Mouse (Mus musculus): Measurements from ENCODE around the gene Lgals12. TPM values are rescaled to one million over a fixed set of nuclear protein-coding genes. Genes with fewer than 3 reads are reported as not detected.

Gene Lgals12
- polyA plus RNA-seq, 1 experiment, result 0.31 TPM

DNA sequence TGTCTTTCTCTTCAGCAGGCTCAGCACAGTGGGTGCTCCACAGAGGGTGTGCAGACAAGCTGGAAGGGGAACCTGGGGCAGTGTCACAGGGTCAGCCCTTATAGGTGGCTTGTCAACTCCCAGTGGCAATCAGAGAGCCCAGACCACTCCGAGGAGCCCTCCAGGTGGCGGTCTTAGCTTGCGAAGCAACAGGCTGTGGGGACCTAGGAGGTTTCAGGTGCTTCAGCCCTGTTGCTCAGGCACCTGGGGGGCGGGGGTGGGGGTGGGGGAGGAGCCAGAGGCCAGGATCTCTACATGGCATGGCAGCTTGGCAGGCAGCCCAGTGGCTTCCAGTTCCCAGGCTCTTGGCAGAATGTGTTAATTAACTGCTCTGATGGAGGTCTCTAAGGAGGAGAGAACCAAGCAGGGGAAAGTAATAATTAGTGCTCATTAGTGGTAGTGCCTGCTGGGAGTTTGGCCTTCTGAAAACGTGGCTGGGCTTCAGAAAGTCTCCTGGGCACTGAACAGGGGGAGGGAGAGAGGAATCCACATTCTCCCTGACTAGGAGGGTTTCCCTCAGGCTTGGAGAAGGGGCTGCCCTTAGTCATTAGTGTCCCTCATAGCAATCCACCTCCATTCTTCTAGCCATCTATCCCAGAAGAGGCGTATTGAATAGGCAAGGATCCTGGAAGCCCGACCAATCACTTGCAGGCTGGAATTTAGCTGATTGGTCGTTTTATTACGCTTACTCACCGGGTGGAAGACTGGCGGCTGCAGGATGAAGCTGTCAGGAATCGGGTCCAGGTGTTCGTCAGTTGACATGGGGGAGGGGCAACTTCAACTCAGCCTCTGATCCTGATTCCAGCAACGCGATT is 836 bp downstream of the Lgals12 start:
- Histone ChIP-seq H3K4me2 (ENCODE audit: low read depth) (peak overlapping the region; percentile 61), H3K36me3 (ENCODE audit: control insufficient read depth, insufficient read depth) (no peaks in the 10 kb centered on the region), H3ac (ENCODE audit: control insufficient read depth, insufficient read length) (no peak overlapping the region), H3K27me3 (ENCODE audit: control insufficient read depth, insufficient read depth, insufficient read length) (no peaks in the 10 kb centered on the region), H3K4me3 (no peak overlapping the region), H3K79me2 (ENCODE audit: control insufficient read depth, insufficient read depth) (no peaks in the 10 kb centered on the region)
- TF ChIP-seq TCF3 (IDR thresholded peaks at IDR 0.05; ENCODE audit: insufficient read length, low read depth) (no peak), MYOD1 (IDR thresholded peaks at IDR 0.05; ENCODE audit: control insufficient read depth in 1 of 3, insufficient read length in 2 of 3, low read depth in 2 of 3) (peak in 1 of 3 experiments; percentile 21)

DNA sequence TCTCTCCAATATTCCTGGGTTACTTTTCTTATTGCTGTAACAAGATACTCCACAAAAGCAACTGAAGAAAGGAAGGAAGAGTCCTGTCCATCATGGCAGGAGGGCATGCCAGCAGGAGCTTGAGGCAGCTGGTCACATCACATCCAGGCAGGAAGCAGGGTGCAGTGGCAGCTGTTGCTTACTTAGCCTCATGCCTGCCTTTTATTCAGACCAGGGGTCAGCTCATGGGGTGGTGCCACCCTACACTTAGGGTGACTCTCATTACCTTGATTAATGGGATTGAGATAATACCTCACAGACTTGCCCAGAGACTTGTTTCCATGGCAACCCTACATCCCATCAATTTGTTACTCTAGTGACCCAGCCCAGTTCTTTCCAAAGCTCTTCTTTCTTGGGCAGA is 2.0 kb downstream of the Lgals12 start:
- H3K4me2 ChIP-seq (ENCODE audit: low read depth), result no peak overlapping the region
- peak; percentile 74 to 93 (median 77) for TF ChIP-seq MYOG (IDR thresholded peaks at IDR 0.05; ENCODE audit: control insufficient read depth in 1 of 3, insufficient read depth in 1 of 3, insufficient read length in 2 of 3, low read depth in 2 of 3)
- TF ChIP-seq E2F4 (IDR thresholded peaks at IDR 0.05; ENCODE audit: insufficient read depth), result no peak
- TF ChIP-seq CEBPB (IDR thresholded peaks at IDR 0.05; ENCODE audit: insufficient read depth, poor library complexity, severe bottlenecking), result no peak
- TF ChIP-seq TCF3 (IDR thresholded peaks at IDR 0.05; ENCODE audit: insufficient read length, low read depth), result peak; percentile 65
- peak; percentile 51 to 98 (median 70) for TF ChIP-seq MYOD1 (IDR thresholded peaks at IDR 0.05; ENCODE audit: control insufficient read depth in 1 of 3, insufficient read length in 2 of 3, low read depth in 2 of 3)
- no peak for TF ChIP-seq USF1 (IDR thresholded peaks at IDR 0.05; ENCODE audit: low read depth)
- no peaks in the 10 kb centered on the region for H3K27me3 ChIP-seq (ENCODE audit: control insufficient read depth, insufficient read depth, insufficient read length)
- no peak overlapping the region for H3K4me3 ChIP-seq
- no peaks in the 10 kb centered on the region for H3K79me2 ChIP-seq (ENCODE audit: control insufficient read depth, insufficient read depth)
- H3K36me3 ChIP-seq (ENCODE audit: control insufficient read depth, insufficient read depth), result no peaks in the 10 kb centered on the region
- H3ac ChIP-seq (ENCODE audit: control insufficient read depth, insufficient read length), result no peak overlapping the region

- TF ChIP-seq MYOG (IDR thresholded peaks at IDR 0.05; ENCODE audit: control insufficient read depth in 1 of 3, insufficient read depth in 1 of 3, insufficient read length in 2 of 3, low read depth in 2 of 3) (no peak), TCF12 (IDR thresholded peaks at IDR 0.05; ENCODE audit: insufficient read depth, poor library complexity, severe bottlenecking) (no peak), MYOD1 (IDR thresholded peaks at IDR 0.05; ENCODE audit: control insufficient read depth in 1 of 3, insufficient read length in 2 of 3, low read depth in 2 of 3) (no peak), SRF (IDR thresholded peaks at IDR 0.05; ENCODE audit: control insufficient read depth, insufficient read length, low read depth) (no peak), TCF3 (IDR thresholded peaks at IDR 0.05; ENCODE audit: insufficient read length, low read depth) (no peak), E2F4 (IDR thresholded peaks at IDR 0.05; ENCODE audit: insufficient read depth) (no peak), MAX (IDR thresholded peaks at IDR 0.05; ENCODE audit: low read depth) (no peak), CEBPB (IDR thresholded peaks at IDR 0.05; ENCODE audit: insufficient read depth, poor library complexity, severe bottlenecking) (no peak), REST (IDR thresholded peaks at IDR 0.05; ENCODE audit: insufficient read depth, insufficient read length) (no peak), POLR2AphosphoS2 (IDR thresholded peaks at IDR 0.05; ENCODE audit: insufficient read length, low read depth) (no peak), USF1 (IDR thresholded peaks at IDR 0.05; ENCODE audit: low read depth) (no peak), POLR2A (IDR thresholded peaks at IDR 0.05; ENCODE audit: insufficient read length, low read depth) (no peak)
- H3K36me3 ChIP-seq (ENCODE audit: control insufficient read depth, insufficient read depth), result no peaks in the 10 kb centered on the region
- no peak overlapping the region for H3ac ChIP-seq (ENCODE audit: control insufficient read depth, insufficient read length)
- no peaks in the 10 kb centered on the region for H3K27me3 ChIP-seq (ENCODE audit: control insufficient read depth, insufficient read depth, insufficient read length)
- H3K4me3 ChIP-seq, result no peak overlapping the region
- no peak overlapping the region for H3K4me2 ChIP-seq (ENCODE audit: low read depth)
- no peaks in the 10 kb centered on the region for H3K79me2 ChIP-seq (ENCODE audit: control insufficient read depth, insufficient read depth)
These were observed 2.9 kb downstream of the Lgals12 start for GRCm38 (mm10) chr19:7604107-7604506.

DNA sequence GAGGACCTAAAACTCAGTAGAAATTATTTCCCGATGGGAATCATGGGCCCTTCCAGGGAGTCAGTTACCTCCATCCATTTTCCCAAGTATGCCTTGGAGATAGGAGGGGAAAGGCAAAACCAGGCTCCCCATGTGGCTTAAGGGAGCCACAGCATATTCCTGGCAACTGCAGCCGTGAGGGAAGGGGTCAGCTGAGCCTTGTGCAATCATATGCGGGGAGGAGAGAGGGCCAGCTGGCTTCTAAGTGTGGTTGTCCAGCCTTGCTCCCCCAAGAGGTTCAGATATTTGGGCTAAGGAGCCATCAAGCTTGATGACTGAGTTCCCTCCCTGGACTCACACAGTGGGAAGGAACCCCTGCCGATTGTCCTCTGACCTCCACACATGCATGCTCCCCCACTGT is 5.4 kb downstream of the Lgals12 start:
- no peaks in the 10 kb centered on the region for H3K36me3 ChIP-seq (ENCODE audit: control insufficient read depth, insufficient read depth)
- no peak overlapping the region for H3K4me3 ChIP-seq
- H3ac ChIP-seq (ENCODE audit: control insufficient read depth, insufficient read length), result no peak overlapping the region
- H3K4me2 ChIP-seq (ENCODE audit: low read depth), result no peak overlapping the region
- TF ChIP-seq CEBPB (IDR thresholded peaks at IDR 0.05; ENCODE audit: insufficient read depth, poor library complexity, severe bottlenecking) (no peak), USF1 (IDR thresholded peaks at IDR 0.05; ENCODE audit: low read depth) (no peak), MYOG (IDR thresholded peaks at IDR 0.05; ENCODE audit: control insufficient read depth in 1 of 3, insufficient read depth in 1 of 3, insufficient read length in 2 of 3, low read depth in 2 of 3) (peak in 1 of 3 experiments; percentile 71), POLR2A (IDR thresholded peaks at IDR 0.05; ENCODE audit: insufficient read length, low read depth) (no peak), MAX (IDR thresholded peaks at IDR 0.05; ENCODE audit: low read depth) (no peak), E2F4 (IDR thresholded peaks at IDR 0.05; ENCODE audit: insufficient read depth) (no peak), REST (IDR thresholded peaks at IDR 0.05; ENCODE audit: insufficient read depth, insufficient read length) (no peak), MYOD1 (IDR thresholded peaks at IDR 0.05; ENCODE audit: control insufficient read depth in 1 of 3, insufficient read length in 2 of 3, low read depth in 2 of 3) (peak in 2 of 3 experiments; percentile 9 to 79), SRF (IDR thresholded peaks at IDR 0.05; ENCODE audit: control insufficient read depth, insufficient read length, low read depth) (no peak), TCF3 (IDR thresholded peaks at IDR 0.05; ENCODE audit: insufficient read length, low read depth) (peak; percentile 11), POLR2AphosphoS2 (IDR thresholded peaks at IDR 0.05; ENCODE audit: insufficient read length, low read depth) (no peak), TCF12 (IDR thresholded peaks at IDR 0.05; ENCODE audit: insufficient read depth, poor library complexity, severe bottlenecking) (no peak)
- no peaks in the 10 kb centered on the region for H3K27me3 ChIP-seq (ENCODE audit: control insufficient read depth, insufficient read depth, insufficient read length)
- no peaks in the 10 kb centered on the region for H3K79me2 ChIP-seq (ENCODE audit: control insufficient read depth, insufficient read depth)

GRCm38 (mm10) chr19:7598481-7598880 is 8.5 kb downstream of the Lgals12 start:
- H3K27me3 ChIP-seq (ENCODE audit: control insufficient read depth, insufficient read depth, insufficient read length), result no peaks in the 10 kb centered on the region
- H3K4me3 ChIP-seq, result no peak overlapping the region
- TF ChIP-seq TCF3 (IDR thresholded peaks at IDR 0.05; ENCODE audit: insufficient read length, low read depth), result no peak
- no peak for TF ChIP-seq MYOG (IDR thresholded peaks at IDR 0.05; ENCODE audit: control insufficient read depth in 1 of 3, insufficient read depth in 1 of 3, insufficient read length in 2 of 3, low read depth in 2 of 3)
- no peak for TF ChIP-seq CEBPB (IDR thresholded peaks at IDR 0.05; ENCODE audit: insufficient read depth, poor library complexity, severe bottlenecking)
- TF ChIP-seq MYOD1 (IDR thresholded peaks at IDR 0.05; ENCODE audit: control insufficient read depth in 1 of 3, insufficient read length in 2 of 3, low read depth in 2 of 3), result no peak
- no peak for TF ChIP-seq REST (IDR thresholded peaks at IDR 0.05; ENCODE audit: insufficient read depth, insufficient read length)
- TF ChIP-seq USF1 (IDR thresholded peaks at IDR 0.05; ENCODE audit: low read depth), result no peak
- TF ChIP-seq POLR2A (IDR thresholded peaks at IDR 0.05; ENCODE audit: insufficient read length, low read depth), result no peak
- TF ChIP-seq SRF (IDR thresholded peaks at IDR 0.05; ENCODE audit: control insufficient read depth, insufficient read length, low read depth), result no peak
- no peak for TF ChIP-seq MAX (IDR thresholded peaks at IDR 0.05; ENCODE audit: low read depth)
- no peak for TF ChIP-seq POLR2AphosphoS2 (IDR thresholded peaks at IDR 0.05; ENCODE audit: insufficient read length, low read depth)
- TF ChIP-seq TCF12 (IDR thresholded peaks at IDR 0.05; ENCODE audit: insufficient read depth, poor library complexity, severe bottlenecking), result no peak
- TF ChIP-seq E2F4 (IDR thresholded peaks at IDR 0.05; ENCODE audit: insufficient read depth), result no peak
- no peaks in the 10 kb centered on the region for H3K79me2 ChIP-seq (ENCODE audit: control insufficient read depth, insufficient read depth)
- H3K36me3 ChIP-seq (ENCODE audit: control insufficient read depth, insufficient read depth), result no peaks in the 10 kb centered on the region
- no peak overlapping the region for H3K4me2 ChIP-seq (ENCODE audit: low read depth)
- H3ac ChIP-seq (ENCODE audit: control insufficient read depth, insufficient read length), result no peak overlapping the region

Data from myocyte (in vitro differentiated cells).